Mouse (Mus musculus): Measurements from ENCODE around the gene Oxct1. TPM values are rescaled to one million over a fixed set of nuclear protein-coding genes. Genes with fewer than 3 reads are reported as not detected.

Gene Oxct1
- total RNA-seq, 2 experiments from 2014 or later, result 65.2 to 158 TPM

GRCm38 (mm10) chr15:4027671-4028410 lies 1.7 kb downstream of the Oxct1 start:
- ATAC-seq (replicated peaks; ENCODE audit: low FRiP score, low TSS enrichment, poor library complexity, severe bottlenecking), result no peak; the same call in 1 of the 2 replicates

- no peak for ATAC-seq (replicated peaks; ENCODE audit: low FRiP score, low TSS enrichment, poor library complexity, severe bottlenecking)
Measured at GRCm38 (mm10) chr15:4028411-4028700, 2.2 kb downstream of the Oxct1 start.

- no peak for ATAC-seq (replicated peaks; ENCODE audit: low FRiP score, low TSS enrichment, poor library complexity, severe bottlenecking)
Measured at GRCm38 (mm10) chr15:4028960-4029359, 2.8 kb downstream of the Oxct1 start.

GRCm38 (mm10) chr15:4033168-4034004 lies 7.2 kb downstream of the Oxct1 start:
- ATAC-seq (replicated peaks; ENCODE audit: low FRiP score, low TSS enrichment, poor library complexity, severe bottlenecking), result no peak

- 0 out of 2 replicates have a peak, but pooled peaks have one; percentile 11 for ATAC-seq (replicated peaks; ENCODE audit: low FRiP score, low TSS enrichment, poor library complexity, severe bottlenecking)
Measured at GRCm38 (mm10) chr15:4042423-4042822, 16.2 kb downstream of the Oxct1 start.

- peak; percentile 77 for ATAC-seq (replicated peaks; ENCODE audit: low FRiP score, low TSS enrichment, poor library complexity, severe bottlenecking)
Measured at GRCm38 (mm10) chr15:4043032-4043471, 16.9 kb downstream of the Oxct1 start.

- ATAC-seq (replicated peaks; ENCODE audit: low FRiP score, low TSS enrichment, poor library complexity, severe bottlenecking), result no peak
Measured at GRCm38 (mm10) chr15:4056627-4057026, 30.4 kb downstream of the Oxct1 start.

- ATAC-seq (replicated peaks; ENCODE audit: low FRiP score, low TSS enrichment, poor library complexity, severe bottlenecking), result no peak
Measured at GRCm38 (mm10) chr15:4063574-4063973, 37.4 kb downstream of the Oxct1 start.

GRCm38 (mm10) chr15:4064013-4064412 lies 37.8 kb downstream of the Oxct1 start:
- ATAC-seq (replicated peaks; ENCODE audit: low FRiP score, low TSS enrichment, poor library complexity, severe bottlenecking), result no peak

- ATAC-seq (replicated peaks; ENCODE audit: low FRiP score, low TSS enrichment, poor library complexity, severe bottlenecking), result no peak
Measured at GRCm38 (mm10) chr15:4064694-4065093, 38.5 kb downstream of the Oxct1 start.

GRCm38 (mm10) chr15:4067273-4067990 lies 41.2 kb downstream of the Oxct1 start:
- no peak for ATAC-seq (replicated peaks; ENCODE audit: low FRiP score, low TSS enrichment, poor library complexity, severe bottlenecking)

- 0 out of 2 replicates have a peak, but pooled peaks have one; percentile 22 for ATAC-seq (replicated peaks; ENCODE audit: low FRiP score, low TSS enrichment, poor library complexity, severe bottlenecking)
Measured at GRCm38 (mm10) chr15:4077978-4078377, 51.8 kb downstream of the Oxct1 start.

- ATAC-seq (replicated peaks; ENCODE audit: low FRiP score, low TSS enrichment, poor library complexity, severe bottlenecking), result no peak
Measured at GRCm38 (mm10) chr15:4078785-4079184, 52.6 kb downstream of the Oxct1 start.

GRCm38 (mm10) chr15:4079425-4080189 lies 53.4 kb downstream of the Oxct1 start:
- no peak for ATAC-seq (replicated peaks; ENCODE audit: low FRiP score, low TSS enrichment, poor library complexity, severe bottlenecking)

- ATAC-seq (replicated peaks; ENCODE audit: low FRiP score, low TSS enrichment, poor library complexity, severe bottlenecking), result no peak
Measured at GRCm38 (mm10) chr15:4085600-4086384, 59.6 kb downstream of the Oxct1 start.

GRCm38 (mm10) chr15:4087446-4087845 lies 61.3 kb downstream of the Oxct1 start:
- no peak for ATAC-seq (replicated peaks; ENCODE audit: low FRiP score, low TSS enrichment, poor library complexity, severe bottlenecking)

- no peak for ATAC-seq (replicated peaks; ENCODE audit: low FRiP score, low TSS enrichment, poor library complexity, severe bottlenecking)
Measured at GRCm38 (mm10) chr15:4087914-4088313, 61.7 kb downstream of the Oxct1 start.

GRCm38 (mm10) chr15:4090601-4091000 lies 64.4 kb downstream of the Oxct1 start:
- no peak for ATAC-seq (replicated peaks; ENCODE audit: low FRiP score, low TSS enrichment, poor library complexity, severe bottlenecking)

GRCm38 (mm10) chr15:4092586-4092985 lies 66.4 kb downstream of the Oxct1 start:
- ATAC-seq (replicated peaks; ENCODE audit: low FRiP score, low TSS enrichment, poor library complexity, severe bottlenecking), result no peak
